Mouse (Mus musculus) right cerebral cortex, postnatal 36 days (tissue): ENCODE measurements at regions not wholly inside any gene's neighbourhood (a gene's known extent, or its start where the extent isn't known, plus 50 kb on each side); places are given as distances from the start of the nearest gene placed in this dataset.
A peak's percentile ranks its signal among the peaks of the same experiment; 100 is the strongest.
"Not testable (repeated sequence)": the region's sequence is repeated elsewhere in the genome, so short reads cannot be mapped to it uniquely, and the experiment has no call there.

Experiments used
- DNase-seq, 2 experiments: peaks; one replicate each; pipeline ENCODE4 v3.0.0; 2022; ENCODE audit warnings: low spot score in 2 of 2, mixed read lengths in 1 of 2

- no peak for DNase-seq
Measured at GRCm38 (mm10) chr2:123655551-123655950, 434.2 kb upstream of the Sema6d start.

GRCm38 (mm10) chr2:123688290-123689030 lies 401.3 kb upstream of the Sema6d start:
- no peak for DNase-seq

GRCm38 (mm10) chr2:123689801-123690200 lies 400.0 kb upstream of the Sema6d start:
- DNase-seq, result no peak

GRCm38 (mm10) chr2:123739688-123740087 lies 350.1 kb upstream of the Sema6d start:
- no peak for DNase-seq

GRCm38 (mm10) chr2:123740541-123740940 lies 349.2 kb upstream of the Sema6d start:
- DNase-seq, result no peak

- no peak for DNase-seq
Measured at GRCm38 (mm10) chr2:123754220-123754619, 335.5 kb upstream of the Sema6d start.

- DNase-seq, result not testable (repeated sequence)
Measured at GRCm38 (mm10) chr2:123754656-123755499, 334.9 kb upstream of the Sema6d start.

- DNase-seq, result no peak
Measured at GRCm38 (mm10) chr2:123799226-123799786, 290.5 kb upstream of the Sema6d start.

GRCm38 (mm10) chr2:123805646-123806045 lies 284.1 kb upstream of the Sema6d start:
- DNase-seq, result no peak

GRCm38 (mm10) chr2:123806370-123806769 lies 283.4 kb upstream of the Sema6d start:
- DNase-seq, result no peak

- DNase-seq, result peak; percentile 17 to 42
Measured at GRCm38 (mm10) chr2:123813182-123813949, 276.4 kb upstream of the Sema6d start.

- DNase-seq, result no peak
Measured at GRCm38 (mm10) chr2:123813950-123814337, 275.8 kb upstream of the Sema6d start.

GRCm38 (mm10) chr2:123816627-123817026 lies 273.1 kb upstream of the Sema6d start:
- no peak for DNase-seq

GRCm38 (mm10) chr2:123833540-123834136 lies 256.1 kb upstream of the Sema6d start:
- no peak for DNase-seq
